Mouse (Mus musculus) MEL (cell line): ENCODE measurements around the gene Fam171b.

Experiments used
- GATA1 ChIP-seq: IDR thresholded peaks from 2 replicates; pipeline ENCODE4 v1.6.1; 2011; ENCODE audit warnings: low read depth, low read length, improper control_type of control experiment
- KAT2A ChIP-seq: conservative IDR thresholded peaks from 2 replicates; pipeline ENCODE4 v1.6.1; 2012; ENCODE audit warnings: low read depth, low read length, improper control_type of control experiment, inconsistent platforms
- NRF1 ChIP-seq: IDR thresholded peaks from 2 replicates; pipeline ENCODE4 v1.6.1; 2014; ENCODE audit warnings: low read depth, mild to moderate bottlenecking, inconsistent platforms, low read length, improper control_type of control experiment, moderate library complexity; ENCODE audit not compliant: poor library complexity, insufficient read depth, severe bottlenecking
- USF1 ChIP-seq: IDR thresholded peaks from 2 replicates; pipeline ENCODE4 v1.6.1; 2014; ENCODE audit warnings: low read depth, mild to moderate bottlenecking, inconsistent platforms, low read length, improper control_type of control experiment, moderate library complexity
- USF2 ChIP-seq, 2 experiments: IDR thresholded peaks; 2 replicates each; pipeline ENCODE4 v1.6.1; 2011 to 2012; ENCODE audit warnings: improper control_type of control experiment in 2 of 2, low read length in 2 of 2, borderline replicate concordance in 1 of 2, inconsistent platforms in 1 of 2, low read depth in 1 of 2, mild to moderate bottlenecking in 1 of 2; ENCODE audit not compliant: insufficient read depth in 1 of 2

GRCm38 (mm10) chr2:83883850-83884420 is 71.5 kb downstream of the Fam171b start:
- TF ChIP-seq KAT2A (no peak), USF1 (no peak), GATA1 (no peak), NRF1 (no peak), USF2 (IDR thresholded peaks at IDR 0.05; ENCODE audit: borderline replicate concordance in 1 of 2, insufficient read depth in 1 of 2, low read depth in 1 of 2, low read length in 2 of 2) (no peak)
